Mouse (Mus musculus): Measurements from ENCODE around the gene Cep135. TPM values are rescaled to one million over a fixed set of nuclear protein-coding genes. Genes with fewer than 3 reads are reported as not detected.

The Cep135 gene
- total RNA-seq, 2 experiments from 2014 or later: 7.2 to 8.5 TPM

GRCm38 (mm10) chr5:76683455-76683854 is 95.0 kb downstream of the Cep135 start:
- no peak for DNase-seq (ENCODE audit: low spot score in 2 of 2)

- DNase-seq (ENCODE audit: low spot score in 2 of 2): no peak
These were observed 96.4 kb downstream of the Cep135 start for GRCm38 (mm10) chr5:76684658-76685605.

GRCm38 (mm10) chr5:76687961-76688600 is 99.6 kb downstream of the Cep135 start:
- DNase-seq (ENCODE audit: low spot score in 2 of 2): no peak

GRCm38 (mm10) chr5:76688643-76689042 is 100.1 kb downstream of the Cep135 start:
- no peak for DNase-seq (ENCODE audit: low spot score in 2 of 2)

GRCm38 (mm10) chr5:76690177-76690593 is 101.7 kb downstream of the Cep135 start:
- no peak for DNase-seq (ENCODE audit: low spot score in 2 of 2)

GRCm38 (mm10) chr5:76691251-76691650 is 102.8 kb downstream of the Cep135 start:
- DNase-seq (ENCODE audit: low spot score in 2 of 2): no peak

DNA sequence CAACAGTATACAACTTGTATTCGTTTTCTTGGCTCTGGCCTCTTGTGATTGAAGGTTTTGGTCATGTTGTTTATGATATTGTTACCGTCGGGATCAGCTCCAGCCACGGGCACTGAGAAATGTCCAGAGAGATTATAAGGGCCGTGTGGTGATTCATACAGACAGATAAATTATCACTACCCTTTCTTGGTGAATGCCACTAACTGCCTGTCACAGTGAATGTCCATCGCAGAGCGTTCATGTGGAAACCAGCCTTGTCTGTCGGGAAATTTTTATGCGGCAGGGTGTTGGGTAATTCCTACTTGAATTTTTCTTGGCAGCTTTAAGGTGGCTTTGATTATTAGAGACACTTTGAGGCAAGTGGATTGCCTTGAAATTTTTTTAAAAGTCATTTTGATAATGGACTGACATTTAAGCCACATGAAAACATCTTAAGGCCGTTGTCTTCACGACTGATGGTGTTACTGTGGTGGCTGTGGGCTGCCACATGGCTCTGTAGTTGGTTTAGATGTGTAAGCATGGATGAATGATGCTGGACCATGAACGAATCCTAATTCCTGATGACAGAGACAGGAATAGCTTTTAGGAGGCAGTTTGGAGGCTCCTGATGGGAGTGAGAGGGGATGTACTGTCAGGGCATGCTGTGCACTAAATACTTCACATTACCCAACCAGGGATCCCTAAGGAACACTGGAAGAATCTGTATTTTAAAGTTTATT is 103.4 kb downstream of the Cep135 start:
- DNase-seq (ENCODE audit: low spot score in 2 of 2): no peak

Other genes starting within 250 kb of the Cep135 start
- gene Nmu, start 224.9 kb upstream of the Cep135 start, total RNA-seq (2021): not detected
- not detected for gene Gm7271, start 104.7 kb upstream of the Cep135 start, total RNA-seq (2021)
- gene Exoc1, start 59.4 kb upstream of the Cep135 start, total RNA-seq (2021): 10 to 100 TPM; 63.5 to 70.3 TPM
- gene C530008M17Rik, start 67.8 kb downstream of the Cep135 start, total RNA-seq (2021): 100 to 1,000 TPM; 197 to 205 TPM

Data from layer of hippocampus, postnatal 10 days (tissue).